Mouse (Mus musculus) lung, embryonic 15.5 days (tissue): ENCODE results near the gene Mindy2. TPM values are rescaled to one million over a fixed set of nuclear protein-coding genes. Genes with fewer than 3 reads are reported as not detected.

ENCODE experiments used
- ATAC-seq: fragments of 200-750 bp; cut with Nextera tagmentation; 2 replicates; pipeline ENCODE4 v1.8.0; 2017; ENCODE audit warnings: moderate number of reproducible peaks, borderline replicate concordance; ENCODE audit not compliant: low FRiP score, low TSS enrichment; ENCODE audit errors: extremely low read depth
- H3K27ac ChIP-seq: fragments of 300-500 bp; sonication (generic); 2 replicates; pipeline ENCODE4 v1.5.1; 2015; ENCODE audit warnings: moderate library complexity, mild to moderate bottlenecking, inconsistent platforms
- H3K27me3 ChIP-seq: fragments of 300-500 bp; sonication (generic); 2 replicates; pipeline ENCODE4 v1.6.1; 2015; ENCODE audit warnings: inconsistent platforms
- H3K36me3 ChIP-seq: fragments of 300-500 bp; sonication (generic); 2 replicates; pipeline ENCODE4 v1.6.1; 2015; ENCODE audit warnings: inconsistent platforms
- H3K4me1 ChIP-seq: fragments of 300-500 bp; sonication (generic); 2 replicates; pipeline ENCODE4 v1.6.1; 2015; ENCODE audit warnings: inconsistent platforms
- H3K4me2 ChIP-seq: fragments of 300-500 bp; sonication (generic); 2 replicates; pipeline ENCODE4 v1.6.1; 2015; ENCODE audit warnings: inconsistent platforms, mild to moderate bottlenecking, moderate library complexity
- H3K4me3 ChIP-seq: fragments of 300-500 bp; sonication (generic); 2 replicates; pipeline ENCODE4 v1.5.1; 2015; ENCODE audit warnings: mild to moderate bottlenecking, inconsistent platforms
- H3K9ac ChIP-seq: fragments of 300-500 bp; sonication (generic); 2 replicates; pipeline ENCODE4 v1.6.1; 2015; ENCODE audit warnings: inconsistent platforms
- H3K9me3 ChIP-seq: fragments of 300-500 bp; sonication (generic); 2 replicates; pipeline ENCODE4 v1.6.1; 2016; ENCODE audit warnings: inconsistent platforms
- WGBS: fragments of 180-500 bp; shearing (Covaris S2); methylation state at CpG from one replicate; pipeline ENCODE4 v1.1.7; 2015; 5-methylcytosine and 5-hydroxymethylcytosine counted together
- polyA plus RNA-seq: library from polyadenylated mRNA; unstranded; fragments of >200 nt; fragmentation: Nextera tagmentation; extraction: Ambion mirVana; gene quantifications from 2 replicates; pipeline ENCODE4 v1.2.1, GENCODE M21; 2015

Gene Mindy2
- polyA plus RNA-seq, 1 experiment from 2014 or later = 10.8 TPM

- no peak for ATAC-seq
- Histone ChIP-seq H3K4me1 (no peaks in the 10 kb centered on the region), H3K4me2 (no peak overlapping the region), H3K36me3 (no peaks in the 10 kb centered on the region), H3K27ac (no peak overlapping the region), H3K9me3 (no peaks in the 10 kb centered on the region), H3K27me3 (no peaks in the 10 kb centered on the region), H3K9ac (no peak overlapping the region), H3K4me3 (no peak overlapping the region)
- 83% methylated on average over 2 of the region's 2 CpGs for WGBS
Observed at GRCm38 (mm10) chr9:70629711-70630110, 27.3 kb downstream of the Mindy2 start.

GRCm38 (mm10) chr9:70611026-70611673 is 45.8 kb downstream of the Mindy2 start:
- Histone ChIP-seq H3K27me3 (no peaks in the 10 kb centered on the region), H3K36me3 (peaks cover 9% of the 10 kb centered on the region), H3K4me1 (0 out of 2 replicates have a peak, but pooled peaks cover 2% of the 10 kb centered on the region), H3K9me3 (no peaks in the 10 kb centered on the region), H3K4me2 (no peak overlapping the region), H3K27ac (no peak overlapping the region), H3K4me3 (no peak overlapping the region), H3K9ac (no peak overlapping the region)
- WGBS = 52% methylated on average over 3 of the region's 3 CpGs
- no peak for ATAC-seq

GRCm38 (mm10) chr9:70602186-70602845 is 54.7 kb downstream of the Mindy2 start:
- Histone ChIP-seq H3K27me3 (no peaks in the 10 kb centered on the region), H3K36me3 (peaks cover 10% of the 10 kb centered on the region), H3K9ac (no peak overlapping the region), H3K4me2 (no peak overlapping the region), H3K9me3 (no peaks in the 10 kb centered on the region), H3K4me1 (no peaks in the 10 kb centered on the region), H3K27ac (no peak overlapping the region), H3K4me3 (no peak overlapping the region)
- 90% methylated on average over 1 of the region's 1 CpGs for WGBS
- ATAC-seq = no peak

- H3K4me2 ChIP-seq = no peak overlapping the region
- ATAC-seq = no peak
- H3K27me3 ChIP-seq = no peaks in the 10 kb centered on the region
- no peak overlapping the region for H3K27ac ChIP-seq
- no peaks in the 10 kb centered on the region for H3K9me3 ChIP-seq
- H3K4me1 ChIP-seq = no peaks in the 10 kb centered on the region
- WGBS = 78% methylated on average over 2 of the region's 2 CpGs
- H3K4me3 ChIP-seq = no peak overlapping the region
- H3K36me3 ChIP-seq = peaks cover 4% of the 10 kb centered on the region; the same call in 1 of the 2 replicates
- no peak overlapping the region for H3K9ac ChIP-seq
Observed at GRCm38 (mm10) chr9:70598271-70598670, 58.7 kb downstream of the Mindy2 start.

GRCm38 (mm10) chr9:70591486-70591885 is 65.5 kb downstream of the Mindy2 start:
- Histone ChIP-seq H3K4me2 (no peak overlapping the region), H3K36me3 (peaks cover 62% of the 10 kb centered on the region), H3K9me3 (no peaks in the 10 kb centered on the region), H3K9ac (no peak overlapping the region), H3K27ac (no peak overlapping the region), H3K27me3 (no peaks in the 10 kb centered on the region), H3K4me1 (no peaks in the 10 kb centered on the region), H3K4me3 (no peak overlapping the region)
- no peak for ATAC-seq
- WGBS = 51% methylated on average over 9 of the region's 9 CpGs

- WGBS = 88% methylated on average over 4 of the region's 4 CpGs
- H3K9ac ChIP-seq = no peak overlapping the region
- no peak for ATAC-seq
- H3K4me3 ChIP-seq = no peak overlapping the region
- no peaks in the 10 kb centered on the region for H3K9me3 ChIP-seq
- H3K36me3 ChIP-seq = peaks cover 66% of the 10 kb centered on the region
- H3K27ac ChIP-seq = no peak overlapping the region
- no peaks in the 10 kb centered on the region for H3K4me1 ChIP-seq
- no peaks in the 10 kb centered on the region for H3K27me3 ChIP-seq
- H3K4me2 ChIP-seq = no peak overlapping the region
Observed at GRCm38 (mm10) chr9:70590775-70591174, 66.2 kb downstream of the Mindy2 start.

GRCm38 (mm10) chr9:70587171-70587570 is 69.8 kb downstream of the Mindy2 start:
- Histone ChIP-seq H3K27me3 (no peaks in the 10 kb centered on the region), H3K27ac (no peak overlapping the region), H3K9me3 (no peaks in the 10 kb centered on the region), H3K9ac (no peak overlapping the region), H3K36me3 (peaks cover 81% of the 10 kb centered on the region), H3K4me2 (no peak overlapping the region), H3K4me3 (no peak overlapping the region), H3K4me1 (no peaks in the 10 kb centered on the region)
- 94% methylated on average over 5 of the region's 5 CpGs for WGBS
- no peak for ATAC-seq

- ATAC-seq = no peak
- H3K27ac ChIP-seq = no peak overlapping the region
- H3K9me3 ChIP-seq = no peaks in the 10 kb centered on the region
- H3K9ac ChIP-seq = no peak overlapping the region
- no peak overlapping the region for H3K4me3 ChIP-seq
- WGBS = 39% methylated on average over 5 of the region's 5 CpGs
- peaks cover 80% of the 10 kb centered on the region for H3K36me3 ChIP-seq
- no peaks in the 10 kb centered on the region for H3K4me1 ChIP-seq
- no peaks in the 10 kb centered on the region for H3K27me3 ChIP-seq
- H3K4me2 ChIP-seq = no peak overlapping the region
Observed at GRCm38 (mm10) chr9:70585172-70585571, 71.8 kb downstream of the Mindy2 start.

GRCm38 (mm10) chr9:70584641-70585040 is 72.3 kb downstream of the Mindy2 start:
- H3K36me3 ChIP-seq = peaks cover 82% of the 10 kb centered on the region
- 66% methylated on average over 14 of the region's 14 CpGs for WGBS
- H3K4me2 ChIP-seq = no peak overlapping the region

GRCm38 (mm10) chr9:70580956-70581355 is 76.0 kb downstream of the Mindy2 start:
- H3K4me1 ChIP-seq = no peaks in the 10 kb centered on the region
- H3K4me3 ChIP-seq = no peak overlapping the region
- no peaks in the 10 kb centered on the region for H3K27me3 ChIP-seq
- peaks cover 54% of the 10 kb centered on the region for H3K36me3 ChIP-seq
- H3K27ac ChIP-seq = no peak overlapping the region
- no peaks in the 10 kb centered on the region for H3K9me3 ChIP-seq
- 78% methylated on average over 5 of the region's 5 CpGs for WGBS
- H3K9ac ChIP-seq = no peak overlapping the region
- H3K4me2 ChIP-seq = no peak overlapping the region
- no peak for ATAC-seq

More at GRCm38 (mm10) chr9:70584641-70585040, 72.3 kb downstream of the Mindy2 start:
- Histone ChIP-seq H3K9ac (no peak overlapping the region), H3K4me3 (no peak overlapping the region), H3K4me1 (no peaks in the 10 kb centered on the region), H3K27ac (no peak overlapping the region), H3K27me3 (no peaks in the 10 kb centered on the region), H3K9me3 (no peaks in the 10 kb centered on the region)
- no peak for ATAC-seq

- 83% methylated on average over 2 of the region's 2 CpGs for WGBS
- ATAC-seq = no peak
- Histone ChIP-seq H3K4me1 (no peaks in the 10 kb centered on the region), H3K4me2 (no peak overlapping the region), H3K27ac (no peak overlapping the region), H3K27me3 (no peaks in the 10 kb centered on the region), H3K36me3 (peaks cover 51% of the 10 kb centered on the region), H3K4me3 (no peak overlapping the region), H3K9me3 (no peaks in the 10 kb centered on the region), H3K9ac (no peak overlapping the region)
Observed at GRCm38 (mm10) chr9:70578123-70578522, 78.9 kb downstream of the Mindy2 start.

- Histone ChIP-seq H3K27me3 (no peaks in the 10 kb centered on the region), H3K4me1 (no peaks in the 10 kb centered on the region), H3K27ac (no peak overlapping the region), H3K36me3 (peaks cover 15% of the 10 kb centered on the region), H3K9ac (no peak overlapping the region), H3K4me2 (no peak overlapping the region), H3K9me3 (no peaks in the 10 kb centered on the region), H3K4me3 (no peak overlapping the region)
- 68% methylated on average over 8 of the region's 8 CpGs for WGBS
- ATAC-seq = no peak
Observed at GRCm38 (mm10) chr9:70570351-70570750, 86.6 kb downstream of the Mindy2 start.
